Mouse (Mus musculus) liver, adult (tissue): ENCODE measurements around the gene Acsl5.

ENCODE experiments used
- GATA4 ChIP-seq: IDR thresholded peaks from 2 replicates; pipeline ENCODE4 v1.6.1; 2014; ENCODE audit warnings: mild to moderate bottlenecking, low read length; ENCODE audit not compliant: insufficient replicate concordance

Gene Acsl5

DNA sequence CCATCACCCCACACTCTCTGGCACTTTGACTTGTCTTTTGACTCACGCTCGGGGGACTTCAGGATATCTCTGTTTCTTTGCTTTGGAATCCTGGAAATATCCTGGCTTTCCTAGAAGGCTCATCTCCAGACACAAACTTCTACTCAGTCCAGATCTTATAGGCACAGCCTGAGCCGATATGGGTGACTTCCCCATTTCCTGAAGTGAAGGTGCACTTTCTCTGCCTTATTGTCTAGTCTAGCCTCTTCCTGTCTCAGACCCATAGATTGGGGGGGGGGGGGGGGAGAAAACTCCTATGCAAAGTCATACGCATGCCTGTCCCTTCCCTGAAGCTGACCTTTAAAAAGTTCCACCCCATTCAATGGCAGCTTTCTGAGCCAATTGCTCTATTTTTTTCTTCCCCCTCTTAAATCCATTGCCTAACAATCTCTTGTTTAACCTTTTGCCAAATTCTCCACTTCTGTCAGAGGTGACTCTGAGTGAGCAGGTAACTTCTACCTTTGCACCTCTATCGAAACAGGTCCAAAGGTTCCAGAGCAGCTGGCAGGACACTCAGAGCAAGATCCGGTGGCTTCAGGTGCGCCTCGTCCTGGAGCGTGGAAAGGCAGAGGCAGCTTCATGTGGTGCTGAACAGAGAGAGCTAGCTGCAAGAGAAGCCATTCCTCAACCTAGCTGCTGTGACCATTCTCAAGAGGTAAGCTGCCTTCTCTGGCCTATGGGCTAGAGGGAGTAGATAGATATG is at the start of gene Acsl5:
Gene Acsl5 (plus strand): TSS at position 556 of the 742 bp plus-strand sequence.
- no peak for TF ChIP-seq GATA4

DNA sequence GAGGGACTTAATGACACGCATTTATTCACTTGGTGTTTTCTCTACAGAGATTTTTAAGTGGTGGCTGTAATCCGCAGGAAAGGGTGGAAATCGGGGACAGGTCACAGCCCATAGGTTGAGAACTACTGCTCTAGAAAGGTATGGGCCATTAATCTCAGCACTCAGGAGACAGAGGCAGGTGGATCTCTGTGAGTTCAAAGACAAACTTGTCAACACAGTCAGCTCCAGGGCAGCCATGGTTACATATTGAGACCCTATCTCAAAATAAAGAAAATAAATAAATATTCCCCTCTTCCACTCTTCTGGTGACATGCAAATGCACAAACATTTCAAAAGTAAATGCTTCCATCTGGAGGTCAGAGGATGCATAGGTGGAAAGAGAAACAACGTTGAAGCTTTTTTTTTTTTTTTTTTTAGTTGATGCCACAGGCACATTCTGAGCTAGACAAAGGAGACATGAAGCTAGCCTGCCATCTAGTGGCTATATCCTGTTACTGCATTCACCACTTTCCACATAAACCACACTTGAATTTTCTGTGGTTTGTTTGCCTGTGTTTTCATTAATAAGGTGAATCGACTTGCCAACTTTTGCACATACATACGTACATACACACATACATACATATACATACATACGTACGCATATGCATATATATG is 45.1 kb upstream of the Acsl5 start:
- TF ChIP-seq GATA4: no peak

DNA sequence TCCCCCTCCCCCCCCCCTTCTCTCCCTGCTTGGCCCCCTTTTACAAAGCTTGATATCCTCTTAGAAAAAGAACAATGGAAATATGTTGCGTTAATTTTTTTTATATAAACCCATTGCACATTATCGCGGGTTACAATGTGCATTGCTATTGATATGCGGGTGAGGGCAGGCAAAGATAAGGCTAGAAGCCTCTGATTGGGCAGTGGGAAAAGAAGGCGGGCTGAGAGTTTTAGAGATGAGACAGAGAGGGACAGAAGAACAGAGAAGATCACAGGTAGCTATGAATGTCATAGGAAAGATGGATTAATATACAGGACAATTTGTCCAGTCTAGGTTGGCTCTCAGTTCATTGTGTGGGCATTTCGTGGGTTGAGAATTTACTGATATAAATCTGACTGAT is 44.5 kb upstream of the Acsl5 start:
- TF ChIP-seq GATA4: no peak

DNA sequence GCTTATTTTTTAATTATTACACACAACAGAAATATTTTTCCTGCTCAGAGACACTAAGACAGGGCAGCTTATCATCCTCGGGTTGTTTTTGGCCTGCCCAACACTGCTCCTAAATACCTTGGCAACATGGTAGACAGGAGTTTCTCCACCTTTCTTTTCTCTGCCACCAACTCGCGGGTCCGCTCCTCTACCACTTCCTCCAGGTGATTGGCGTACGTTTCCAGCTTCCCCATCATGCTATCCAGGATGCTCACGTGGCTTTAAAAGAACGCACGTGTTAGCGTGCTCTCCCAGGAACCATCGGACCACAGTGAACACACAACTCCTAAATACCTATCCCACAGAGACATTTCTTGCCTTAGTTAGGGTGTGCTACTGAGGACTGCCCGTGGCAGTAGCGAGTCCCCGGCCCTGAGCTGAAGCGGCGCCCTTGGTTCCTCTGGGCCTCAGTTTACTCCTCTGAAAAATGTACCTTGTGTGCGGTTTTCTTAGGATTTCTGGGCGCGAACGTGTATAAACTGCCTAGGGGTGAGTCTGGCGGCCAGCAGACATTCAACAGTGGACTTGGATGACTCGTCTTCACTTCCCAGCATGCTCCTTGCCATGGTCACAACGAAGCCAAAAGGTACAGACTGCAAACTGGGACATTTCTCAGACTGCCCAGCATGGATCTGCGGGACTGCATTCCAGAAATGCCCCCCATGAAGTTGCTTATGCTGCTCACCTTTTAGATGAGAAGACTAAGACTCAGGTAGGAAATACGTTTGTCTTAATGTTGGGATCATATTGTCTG is 43.8 kb upstream of the Acsl5 start:
- no peak for TF ChIP-seq GATA4

DNA sequence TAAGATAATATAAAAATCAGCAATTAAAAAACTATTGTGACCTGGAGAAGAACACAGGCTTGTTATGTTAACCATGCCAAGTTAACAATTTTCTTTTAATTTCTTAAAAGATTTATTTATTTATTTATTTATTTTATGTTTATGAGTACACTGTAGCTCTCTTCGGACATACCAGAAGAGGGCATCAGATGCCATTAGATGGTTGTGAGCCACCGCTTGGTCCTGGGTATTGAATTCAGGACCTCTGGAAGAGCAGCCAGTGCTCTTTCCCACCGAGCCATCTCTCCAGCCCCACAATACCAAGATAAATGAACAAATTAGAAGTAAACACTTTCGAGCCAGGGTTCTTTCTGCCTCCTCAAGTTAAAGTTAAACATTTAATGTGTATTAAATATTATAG is 43.1 kb upstream of the Acsl5 start:
- TF ChIP-seq GATA4: no peak

DNA sequence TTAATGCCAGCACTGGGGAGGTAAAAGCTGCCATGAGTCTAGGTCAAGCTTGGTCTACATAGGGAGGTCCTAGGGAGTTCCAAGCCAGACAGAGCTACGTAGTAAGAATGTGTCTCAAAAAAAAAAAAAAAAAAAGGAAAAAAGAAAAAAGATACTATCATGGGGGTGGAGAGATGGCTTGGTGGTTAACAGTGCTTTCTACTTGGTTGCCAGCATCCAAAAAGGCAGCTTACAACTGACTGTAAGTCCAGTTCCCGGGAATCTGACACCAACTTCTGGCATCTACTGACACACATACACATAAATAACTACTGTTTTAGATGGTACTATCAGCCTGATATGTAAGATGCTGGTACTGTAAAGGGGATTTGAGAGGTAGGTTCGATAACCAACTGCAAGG is 42.7 kb upstream of the Acsl5 start:
- no peak for TF ChIP-seq GATA4

DNA sequence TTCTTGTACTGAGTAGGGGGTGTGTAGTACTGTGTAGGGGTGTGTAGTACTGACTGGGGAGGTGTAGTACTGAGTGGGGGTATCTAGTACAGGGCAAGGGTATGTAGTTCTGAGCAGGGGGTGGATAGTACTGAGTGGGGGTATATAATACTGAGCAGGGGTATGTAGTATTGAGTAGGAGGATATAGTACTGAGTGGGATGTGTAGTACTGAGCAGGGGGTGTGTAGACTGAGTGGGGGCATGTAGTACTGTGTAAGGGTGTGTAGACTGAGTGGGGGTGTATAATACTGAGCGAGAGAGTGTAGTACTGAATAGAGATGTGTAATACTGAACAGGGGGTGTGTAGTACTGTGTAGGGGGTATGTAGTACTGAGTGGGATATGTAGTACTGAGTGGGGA is 40.0 kb upstream of the Acsl5 start:
- no peak for TF ChIP-seq GATA4

DNA sequence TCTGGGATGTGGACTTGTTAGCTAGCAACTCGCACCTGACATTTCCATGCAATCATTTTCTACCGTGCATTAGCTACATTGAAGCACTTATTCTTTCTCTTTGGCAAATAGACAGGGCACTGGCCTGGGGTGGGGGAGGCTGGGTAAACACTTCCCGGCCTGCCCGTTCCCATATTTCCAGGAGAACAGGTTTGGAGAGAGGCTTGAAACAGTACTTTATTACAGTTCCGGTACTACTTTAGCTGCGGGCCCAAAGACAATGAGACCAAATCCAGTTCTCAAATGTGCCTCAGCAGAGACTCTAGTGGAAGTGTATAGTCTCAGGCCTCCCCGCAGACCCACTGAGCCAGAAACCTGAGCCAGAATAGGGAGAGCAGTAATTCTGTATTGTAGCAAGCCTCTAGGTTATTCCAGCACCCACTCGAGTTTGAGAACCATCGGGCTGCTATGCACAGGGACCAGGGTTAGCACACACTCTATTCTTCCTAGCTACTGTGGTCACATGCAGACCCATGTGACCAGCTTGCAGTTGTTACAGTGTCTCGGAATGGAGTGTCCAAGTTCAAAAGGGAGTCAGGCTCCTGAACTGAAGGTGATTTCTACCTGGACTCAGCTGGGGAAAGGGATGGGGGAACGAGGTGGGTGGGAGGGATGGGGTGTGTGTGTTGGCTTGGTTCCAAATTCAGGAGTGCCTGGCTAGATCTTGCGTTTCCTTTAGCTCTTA is 38.0 kb upstream of the Acsl5 start:
- TF ChIP-seq GATA4: no peak

DNA sequence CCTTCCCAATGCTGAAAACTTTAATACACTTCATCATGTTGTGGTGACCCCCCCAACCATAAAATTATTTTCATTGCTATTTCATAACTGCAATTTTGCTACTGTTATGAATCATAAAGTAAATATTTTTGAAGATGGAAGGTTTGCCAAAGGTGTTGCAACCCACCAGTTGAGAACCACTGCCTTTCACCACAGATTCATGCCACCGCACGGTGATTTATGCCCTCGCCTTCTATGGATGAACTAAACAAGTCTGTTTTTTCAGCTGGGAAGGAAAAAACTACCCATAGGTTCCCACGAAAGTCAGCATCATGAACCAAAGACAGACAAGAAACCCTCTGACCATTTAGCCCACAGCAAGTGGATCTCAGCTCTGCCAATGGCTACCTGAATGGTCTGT is 34.9 kb upstream of the Acsl5 start:
- no peak for TF ChIP-seq GATA4

DNA sequence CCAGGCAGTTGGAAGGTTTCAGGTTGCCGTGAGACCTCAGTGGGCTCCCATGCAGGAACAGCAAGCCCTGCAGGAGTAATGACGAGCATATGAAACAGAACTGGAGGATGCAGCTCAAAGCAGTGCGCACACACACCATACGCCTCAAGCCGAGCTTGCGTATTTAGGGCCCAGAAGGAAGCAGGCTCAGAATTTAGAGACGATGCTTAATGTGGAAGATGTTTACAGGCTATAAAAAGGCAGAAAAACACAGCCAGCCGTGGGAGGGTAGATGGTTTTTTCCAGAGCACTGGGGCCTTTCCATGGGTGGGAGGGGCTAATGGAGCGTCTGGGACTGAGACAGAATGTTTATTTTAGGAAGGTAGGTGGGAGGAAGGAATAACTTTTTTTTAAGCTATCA is 34.4 kb upstream of the Acsl5 start:
- TF ChIP-seq GATA4: no peak

DNA sequence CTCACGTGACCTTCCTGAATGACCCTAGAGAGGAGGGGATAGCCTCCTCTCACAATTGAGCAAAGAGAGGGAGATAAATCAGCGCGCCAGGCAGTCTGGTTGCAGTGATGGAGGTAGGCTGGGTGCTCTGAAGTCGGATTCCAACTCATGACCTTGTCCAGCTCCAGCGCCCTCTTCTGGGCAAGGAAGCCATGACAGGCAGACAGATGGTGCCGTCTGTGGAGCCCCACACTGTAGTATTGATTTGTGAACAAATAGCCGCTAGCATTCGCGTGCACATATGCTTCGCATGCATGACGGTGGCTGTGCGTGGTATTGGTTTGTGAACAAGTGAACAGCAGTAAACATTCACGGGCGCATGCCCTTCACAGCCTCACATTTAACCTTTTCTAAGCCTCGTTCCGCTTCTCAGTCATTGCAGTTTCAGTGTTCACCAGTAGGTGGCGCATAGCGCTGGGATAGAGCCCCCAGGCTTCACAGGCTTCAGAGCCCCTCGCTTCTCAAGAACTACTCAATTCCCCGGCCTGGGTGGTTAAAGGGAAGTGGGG is 33.5 kb upstream of the Acsl5 start:
- TF ChIP-seq GATA4: no peak

DNA sequence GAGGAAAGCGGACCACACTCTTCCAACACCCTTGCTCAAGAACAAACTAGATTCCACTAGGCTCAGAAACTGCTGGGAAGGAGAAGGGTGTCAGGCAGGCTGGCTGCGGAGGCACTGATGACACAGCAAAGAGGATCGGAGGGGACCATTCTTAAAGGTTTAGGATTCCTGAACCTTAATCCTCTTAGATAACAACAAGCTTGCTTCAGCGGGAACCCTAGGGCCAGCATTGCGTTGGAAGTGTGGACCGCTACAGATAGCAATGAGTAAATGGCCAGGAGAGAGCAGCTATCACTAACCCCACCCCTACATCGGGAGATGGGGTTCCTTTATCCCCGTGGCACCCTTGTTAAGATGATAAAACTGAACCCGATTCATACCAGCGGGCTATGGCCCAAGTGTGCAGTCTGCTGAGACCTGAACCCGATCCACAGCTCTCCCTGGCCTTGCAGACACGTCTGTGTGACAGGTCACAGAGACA is 33.0 kb upstream of the Acsl5 start:
- no peak for TF ChIP-seq GATA4

DNA sequence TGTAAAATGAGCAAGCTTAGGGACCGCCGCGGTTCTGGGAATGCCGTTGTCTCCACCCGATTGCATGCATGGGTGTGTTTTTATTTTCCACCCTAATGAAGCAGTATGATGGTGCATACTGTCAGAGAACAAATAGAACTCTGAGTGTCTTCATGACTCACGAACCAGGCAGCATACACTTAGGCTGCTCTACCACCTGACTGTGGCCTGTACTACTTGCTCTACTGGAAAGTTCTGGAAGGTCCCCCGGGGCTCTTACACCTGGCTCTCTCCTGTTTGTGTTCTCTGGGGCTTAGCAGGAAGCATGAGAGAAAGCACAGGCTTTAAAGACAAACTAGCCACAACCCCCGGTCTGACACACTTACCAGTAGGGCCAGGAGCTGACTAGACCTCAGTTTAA is 32.4 kb upstream of the Acsl5 start:
- no peak for TF ChIP-seq GATA4

DNA sequence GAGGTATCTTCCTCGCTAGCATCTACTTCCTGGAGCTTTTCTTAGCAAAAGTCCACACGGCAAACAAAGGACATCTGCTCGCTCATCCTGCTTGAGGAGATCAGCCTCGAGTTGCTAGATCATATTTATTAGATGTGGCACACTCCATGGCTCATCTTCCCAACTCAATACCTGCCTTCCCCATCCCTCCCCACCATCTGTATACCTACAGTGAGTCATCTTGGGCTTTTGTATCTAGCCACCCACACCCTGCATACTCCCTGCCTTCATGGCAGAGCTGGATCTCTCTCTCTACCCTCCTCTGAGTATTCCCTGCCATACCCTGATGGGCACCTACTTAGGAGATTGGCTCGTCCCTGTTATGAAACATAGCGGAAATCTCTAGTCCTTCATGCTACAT is 30.5 kb upstream of the Acsl5 start:
- TF ChIP-seq GATA4: no peak

DNA sequence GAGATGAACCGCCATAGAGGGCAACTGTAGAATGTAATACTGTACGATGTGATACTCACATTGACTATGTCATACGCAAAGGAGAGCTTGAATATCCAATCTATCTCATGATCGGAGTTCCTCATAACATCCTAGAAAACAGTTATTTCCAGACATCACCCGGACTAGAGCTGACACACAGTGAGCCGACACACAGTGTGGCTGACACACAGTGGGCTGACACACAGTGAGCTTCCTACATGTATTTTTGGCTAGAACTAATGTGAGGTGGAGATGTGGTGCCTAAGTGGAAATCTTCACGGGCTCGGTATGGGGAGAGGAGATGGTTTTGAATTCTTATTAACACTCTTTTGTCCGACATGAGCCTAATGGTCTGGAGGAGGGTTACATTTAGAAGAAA is 29.5 kb upstream of the Acsl5 start:
- no peak for TF ChIP-seq GATA4
